Mouse (Mus musculus) spleen, adult 2 months (tissue): ENCODE measurements at regions not wholly inside any gene's neighbourhood (a gene's known extent, or its start where the extent isn't known, plus 50 kb on each side); places are given as distances from the start of the nearest gene placed in this dataset.

Experiments used
- CTCF ChIP-seq: fragments of 200-500 bp; IDR thresholded peaks from 2 replicates; pipeline ENCODE4 v1.5.1; 2011; ENCODE audit warnings: mild to moderate bottlenecking, inconsistent platforms; ENCODE audit not compliant: insufficient read depth, insufficient read length, insufficient replicate concordance; ENCODE audit errors: extremely low read depth
- POLR2A ChIP-seq: fragments of 200-500 bp; IDR thresholded peaks from 2 replicates; pipeline ENCODE4 v1.6.1; 2011; ENCODE audit warnings: low read depth, low read length, inconsistent platforms

- no peak for TF ChIP-seq POLR2A
- no peak for TF ChIP-seq CTCF
Measured at GRCm38 (mm10) chr13:119358696-119359095, 69.7 kb upstream of the Paip1 start.
